Mouse (Mus musculus): ENCODE results near the gene Fam71e1.

GRCm38 (mm10) chr7:44533746-44534045 lies 37.3 kb downstream of the Fam71e1 start:
- TF ChIP-seq CTCF (IDR thresholded peaks at IDR 0.05; ENCODE audit: extremely low read depth, insufficient read depth, insufficient read length, insufficient replicate concordance): no peak
- TF ChIP-seq POLR2A (IDR thresholded peaks at IDR 0.05; ENCODE audit: low read depth, low read length): no peak

Data from spleen, adult 2 months (tissue).